Mouse (Mus musculus): ENCODE results near the gene Kat5.

GRCm38 (mm10) chr19:5567180-5567533 is 42.9 kb downstream of the Kat5 start:
- TF ChIP-seq POLR2A (IDR thresholded peaks at IDR 0.05; ENCODE audit: low read depth, low read length) (no peak), MAFK (IDR thresholded peaks at IDR 0.05; ENCODE audit: insufficient replicate concordance, low read length) (no peak), MAX (IDR thresholded peaks at IDR 0.05; ENCODE audit: low read length) (no peak), POLR2AphosphoS2 (IDR thresholded peaks at IDR 0.05; ENCODE audit: low read depth, low read length) (no peak), CTCF (conservative IDR thresholded peaks at IDR 0.05 in 1 of 2, IDR thresholded peaks at IDR 0.05 in 1 of 2; ENCODE audit: low read depth in 2 of 2, low read length in 2 of 2) (no peak), EP300 (IDR thresholded peaks at IDR 0.05; ENCODE audit: low read length) (no peak), JUND (conservative IDR thresholded peaks at IDR 0.05; ENCODE audit: low read depth, low read length) (no peak)
